Mouse (Mus musculus): Measurements from ENCODE around the gene Srsf3. TPM values are rescaled to one million over a fixed set of nuclear protein-coding genes. Genes with fewer than 3 reads are reported as not detected.
A peak's percentile ranks its signal among the peaks of the same experiment; 100 is the strongest.
"Not testable (repeated sequence)": the region's sequence is repeated elsewhere in the genome, so short reads cannot be mapped to it uniquely, and the experiment has no call there.

Srsf3 gene
- polyA plus RNA-seq, 1 experiment from 2014 or later = 356 TPM

DNA sequence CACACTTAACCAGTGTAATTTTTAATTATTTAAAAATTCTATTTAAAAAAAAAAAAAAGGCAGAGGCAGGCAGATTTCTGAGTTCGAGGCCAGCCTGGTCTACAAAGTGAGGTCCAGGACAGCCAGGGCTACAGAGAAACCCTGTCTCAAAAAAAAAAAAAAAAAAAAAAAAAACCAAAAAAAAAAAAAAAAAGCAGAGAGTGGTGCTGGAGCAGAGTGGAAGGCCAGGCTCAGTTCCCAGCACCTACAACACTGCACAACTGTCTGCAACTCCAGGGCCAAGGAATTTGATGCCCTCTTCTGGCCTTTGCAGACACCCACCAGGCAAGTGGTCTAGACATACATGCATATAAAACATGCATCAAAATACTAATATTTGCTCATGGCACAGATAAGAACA, 39.4 kb upstream of the Srsf3 start:
- 100% methylated on average over 1 of the region's 1 CpGs for WGBS
- ATAC-seq; H3K27me3 ChIP-seq (replicated peaks; ENCODE audit: control insufficient read depth, insufficient read depth, low read length); H3K27ac ChIP-seq (ENCODE audit: low read depth, low read length); H3K4me3 ChIP-seq (ENCODE audit: low read length); H3K4me1 ChIP-seq (ENCODE audit: control insufficient read depth, insufficient read depth, low read depth, low read length); H3K9ac ChIP-seq (ENCODE audit: low read depth, low read length); H3K9me3 ChIP-seq (ENCODE audit: control insufficient read depth, low read length); H3K4me2 ChIP-seq (ENCODE audit: low read length): not testable (repeated sequence)
- H3K36me3 ChIP-seq (ENCODE audit: control insufficient read depth, insufficient read depth, low read length) = peaks cover 24% of the 10 kb centered on the region

GRCm38 (mm10) chr17:28994615-28995014, 37.8 kb upstream of the Srsf3 start:
- WGBS = 84% methylated on average over 4 of the region's 4 CpGs
- H3K9me3 ChIP-seq (ENCODE audit: control insufficient read depth, low read length) = no peaks in the 10 kb centered on the region
- H3K4me3 ChIP-seq (ENCODE audit: low read length) = no peak overlapping the region
- H3K36me3 ChIP-seq (ENCODE audit: control insufficient read depth, insufficient read depth, low read length) = peaks cover 22% of the 10 kb centered on the region
- no peak overlapping the region for H3K9ac ChIP-seq (ENCODE audit: low read depth, low read length)
- ATAC-seq = no peak
- no peaks in the 10 kb centered on the region for H3K27me3 ChIP-seq (replicated peaks; ENCODE audit: control insufficient read depth, insufficient read depth, low read length)
- H3K4me2 ChIP-seq (ENCODE audit: low read length) = no peak overlapping the region
- no peak overlapping the region for H3K27ac ChIP-seq (ENCODE audit: low read depth, low read length)
- H3K4me1 ChIP-seq (ENCODE audit: control insufficient read depth, insufficient read depth, low read depth, low read length) = no peaks in the 10 kb centered on the region

- no peak overlapping the region for H3K4me3 ChIP-seq (ENCODE audit: low read length)
- no peaks in the 10 kb centered on the region for H3K27me3 ChIP-seq (replicated peaks; ENCODE audit: control insufficient read depth, insufficient read depth, low read length)
- WGBS = 92% methylated on average over 6 of the region's 6 CpGs
- peaks cover 13% of the 10 kb centered on the region for H3K36me3 ChIP-seq (ENCODE audit: control insufficient read depth, insufficient read depth, low read length)
- H3K9me3 ChIP-seq (ENCODE audit: control insufficient read depth, low read length) = no peaks in the 10 kb centered on the region
- ATAC-seq = no peak
- H3K27ac ChIP-seq (ENCODE audit: low read depth, low read length) = no peak overlapping the region
- H3K4me1 ChIP-seq (ENCODE audit: control insufficient read depth, insufficient read depth, low read depth, low read length) = peaks cover 4% of the 10 kb centered on the region; the same call in 1 of the 2 replicates
- H3K9ac ChIP-seq (ENCODE audit: low read depth, low read length) = no peak overlapping the region
- no peak overlapping the region for H3K4me2 ChIP-seq (ENCODE audit: low read length)
Measured at GRCm38 (mm10) chr17:29000465-29000864, 32.0 kb upstream of the Srsf3 start.

GRCm38 (mm10) chr17:29003740-29004139, 28.7 kb upstream of the Srsf3 start:
- Histone ChIP-seq H3K36me3 (ENCODE audit: control insufficient read depth, insufficient read depth, low read length) (peaks cover 6% of the 10 kb centered on the region), H3K4me3 (ENCODE audit: low read length) (no peak overlapping the region), H3K27me3 (replicated peaks; ENCODE audit: control insufficient read depth, insufficient read depth, low read length) (no peaks in the 10 kb centered on the region), H3K27ac (ENCODE audit: low read depth, low read length) (no peak overlapping the region), H3K9ac (ENCODE audit: low read depth, low read length) (no peak overlapping the region), H3K4me1 (ENCODE audit: control insufficient read depth, insufficient read depth, low read depth, low read length) (peaks cover 14% of the 10 kb centered on the region), H3K4me2 (ENCODE audit: low read length) (no peak overlapping the region), H3K9me3 (ENCODE audit: control insufficient read depth, low read length) (no peaks in the 10 kb centered on the region)
- no peak for ATAC-seq
- 80% methylated on average over 1 of the region's 1 CpGs for WGBS

GRCm38 (mm10) chr17:29005002-29005401, 27.4 kb upstream of the Srsf3 start:
- Histone ChIP-seq H3K27ac (ENCODE audit: low read depth, low read length) (no peak overlapping the region), H3K9me3 (ENCODE audit: control insufficient read depth, low read length) (no peaks in the 10 kb centered on the region), H3K4me3 (ENCODE audit: low read length) (no peak overlapping the region), H3K9ac (ENCODE audit: low read depth, low read length) (no peak overlapping the region), H3K4me1 (ENCODE audit: control insufficient read depth, insufficient read depth, low read depth, low read length) (peaks cover 14% of the 10 kb centered on the region), H3K4me2 (ENCODE audit: low read length) (no peak overlapping the region), H3K27me3 (replicated peaks; ENCODE audit: control insufficient read depth, insufficient read depth, low read length) (no peaks in the 10 kb centered on the region), H3K36me3 (ENCODE audit: control insufficient read depth, insufficient read depth, low read length) (peaks cover 6% of the 10 kb centered on the region; the same call in 1 of the 2 replicates)
- WGBS = 94% methylated on average over 3 of the region's 3 CpGs
- no peak for ATAC-seq

- no peaks in the 10 kb centered on the region for H3K9me3 ChIP-seq (ENCODE audit: control insufficient read depth, low read length)
- H3K4me3 ChIP-seq (ENCODE audit: low read length) = peak overlapping the region; percentile 82
- 9% methylated on average over 7 of the region's 7 CpGs for WGBS
- no peaks in the 10 kb centered on the region for H3K27me3 ChIP-seq (replicated peaks; ENCODE audit: control insufficient read depth, insufficient read depth, low read length)
- no peak for ATAC-seq
- H3K4me2 ChIP-seq (ENCODE audit: low read length) = peak overlapping the region; percentile 64
- H3K4me1 ChIP-seq (ENCODE audit: control insufficient read depth, insufficient read depth, low read depth, low read length) = peaks cover 14% of the 10 kb centered on the region
- H3K27ac ChIP-seq (ENCODE audit: low read depth, low read length) = 0 out of 2 replicates have a peak overlapping the region, but pooled peaks have one; percentile 93
- H3K9ac ChIP-seq (ENCODE audit: low read depth, low read length) = peak overlapping the region; percentile 95
- no peaks in the 10 kb centered on the region for H3K36me3 ChIP-seq (ENCODE audit: control insufficient read depth, insufficient read depth, low read length)
Measured at GRCm38 (mm10) chr17:29006812-29007211, 25.6 kb upstream of the Srsf3 start.

DNA sequence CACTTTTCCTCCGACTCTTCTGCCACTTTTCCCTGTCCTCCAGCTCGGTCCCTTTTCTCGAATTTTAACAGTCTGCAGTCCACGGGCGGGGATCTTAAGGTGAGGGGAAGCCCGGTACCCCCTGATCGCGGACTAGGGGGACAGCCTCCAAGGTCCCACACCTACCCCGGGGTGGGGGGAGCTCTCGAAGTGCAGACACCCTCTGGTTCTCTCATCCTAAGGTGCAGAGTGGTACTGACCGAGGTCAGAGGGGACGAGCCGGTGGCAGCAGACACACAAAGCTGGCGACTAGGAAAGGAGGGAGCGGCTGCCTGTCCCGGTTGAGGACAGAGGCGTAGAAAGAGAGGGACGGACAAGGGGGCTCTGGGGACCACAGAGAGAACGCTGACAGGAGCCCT, 25.2 kb upstream of the Srsf3 start:
- Histone ChIP-seq H3K4me2 (ENCODE audit: low read length) (peak overlapping the region; percentile 64), H3K4me3 (ENCODE audit: low read length) (peak overlapping the region; percentile 82), H3K4me1 (ENCODE audit: control insufficient read depth, insufficient read depth, low read depth, low read length) (peaks cover 14% of the 10 kb centered on the region), H3K9ac (ENCODE audit: low read depth, low read length) (peak overlapping the region; percentile 95), H3K9me3 (ENCODE audit: control insufficient read depth, low read length) (no peaks in the 10 kb centered on the region), H3K27me3 (replicated peaks; ENCODE audit: control insufficient read depth, insufficient read depth, low read length) (no peaks in the 10 kb centered on the region), H3K36me3 (ENCODE audit: control insufficient read depth, insufficient read depth, low read length) (no peaks in the 10 kb centered on the region), H3K27ac (ENCODE audit: low read depth, low read length) (peak overlapping the region; percentile 93)
- under 1% methylated on average over 19 of the region's 19 CpGs for WGBS
- no peak; the same call in 1 of the 2 replicates for ATAC-seq

GRCm38 (mm10) chr17:29007641-29008325, 24.6 kb upstream of the Srsf3 start, which contains the start of gene Stk38:
Stk38 (minus strand) TSS chr17:29007995.
- Histone ChIP-seq H3K9me3 (ENCODE audit: control insufficient read depth, low read length) (no peaks in the 10 kb centered on the region), H3K36me3 (ENCODE audit: control insufficient read depth, insufficient read depth, low read length) (no peaks in the 10 kb centered on the region), H3K4me1 (ENCODE audit: control insufficient read depth, insufficient read depth, low read depth, low read length) (peaks cover 14% of the 10 kb centered on the region), H3K27ac (ENCODE audit: low read depth, low read length) (peak within 1 kb of the TSS; percentile 93), H3K9ac (ENCODE audit: low read depth, low read length) (peak within 1 kb of the TSS; percentile 95), H3K27me3 (replicated peaks; ENCODE audit: control insufficient read depth, insufficient read depth, low read length) (no peaks in the 10 kb centered on the region), H3K4me2 (ENCODE audit: low read length) (peak within 1 kb of the TSS; percentile 64), H3K4me3 (ENCODE audit: low read length) (peak within 1 kb of the TSS; percentile 82)
- WGBS = under 1% methylated on average over 56 of the region's 65 CpGs
- ATAC-seq = peak; percentile 93

GRCm38 (mm10) chr17:29008326-29008650, 24.1 kb upstream of the Srsf3 start:
- H3K9ac ChIP-seq (ENCODE audit: low read depth, low read length) = peak overlapping the region; percentile 95
- whole genome bisulfite sequencing = 11% methylated on average over 8 of the region's 8 CpGs
- no peak for ATAC-seq

More at GRCm38 (mm10) chr17:29008326-29008650, 24.1 kb upstream of the Srsf3 start:
- H3K4me3 ChIP-seq (ENCODE audit: low read length) = peak overlapping the region; percentile 82
- no peaks in the 10 kb centered on the region for H3K9me3 ChIP-seq (ENCODE audit: control insufficient read depth, low read length)
- peak overlapping the region; percentile 93 for H3K27ac ChIP-seq (ENCODE audit: low read depth, low read length)
- H3K27me3 ChIP-seq (replicated peaks; ENCODE audit: control insufficient read depth, insufficient read depth, low read length) = no peaks in the 10 kb centered on the region
- H3K4me1 ChIP-seq (ENCODE audit: control insufficient read depth, insufficient read depth, low read depth, low read length) = peaks cover 14% of the 10 kb centered on the region
- H3K36me3 ChIP-seq (ENCODE audit: control insufficient read depth, insufficient read depth, low read length) = no peaks in the 10 kb centered on the region
- H3K4me2 ChIP-seq (ENCODE audit: low read length) = peak overlapping the region; percentile 64

Measured in hindbrain, embryonic 16.5 days (tissue).